Mouse (Mus musculus): ENCODE measurements around the gene Gm4756.
A peak's percentile ranks its signal among the peaks of the same experiment; 100 is the strongest.

- TF ChIP-seq POLR2A (IDR thresholded peaks at IDR 0.05; ENCODE audit: borderline replicate concordance, insufficient read depth, low read length) (peak; percentile 57; the same call in 1 of the 2 replicates), CTCF (IDR thresholded peaks at IDR 0.05; ENCODE audit: borderline replicate concordance, insufficient read depth, low read depth, low read length) (no peak)
These were observed 113.4 kb downstream of the Gm4756 start, which contains the start of gene Pcnx4 for GRCm38 (mm10) chr12:72536021-72536597.

Data from cerebellum, adult 2 months (tissue).